ENCODE assay signal across 20 mouse cellular contexts in the genomic region with DNA sequence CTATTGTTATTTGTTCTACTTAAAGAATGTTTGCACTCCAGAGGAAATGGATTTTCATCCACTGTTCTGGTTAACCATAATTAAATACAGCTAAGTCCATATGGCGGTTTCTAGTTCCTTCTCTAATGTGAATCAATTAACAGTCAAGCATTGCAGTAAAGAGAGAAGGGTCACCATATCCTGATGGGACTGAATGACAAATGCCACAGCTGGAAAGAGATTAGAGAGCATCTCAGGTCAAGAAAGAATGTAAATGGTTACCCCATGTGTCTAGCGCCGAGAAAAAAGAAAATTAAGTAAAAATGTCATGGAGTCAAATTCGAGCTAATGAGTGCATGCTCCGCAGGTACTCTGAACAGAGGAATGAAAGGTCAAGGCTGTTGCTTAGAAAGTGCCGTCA.
"Had no signal": no experiment of that assay in that cellular context is flagged by ENCODE, and none has a peak within 500 bp of the region (broad histone marks: within the 10 kb centered on the region; RNA-seq: fewer than 3 reads in every experiment).

No protein-coding gene starts in this region.

- ATAC-seq: intestine, embryonic 15.5 days; liver, postnatal 0 days; lung, postnatal 0 days had no signal

- H3K27me3 ChIP-seq: intestine, embryonic 15.5 days; kidney, embryonic 15.5 days; stomach, embryonic 15.5 days had no signal

- H3K4me1 ChIP-seq: intestine, embryonic 15.5 days; kidney, embryonic 15.5 days; stomach, embryonic 15.5 days had no signal

- H3K4me2 ChIP-seq: intestine, embryonic 15.5 days; kidney, embryonic 15.5 days; liver, embryonic 11.5 days; lung, embryonic 14.5 days; stomach, embryonic 15.5 days had no signal

- H3K9ac ChIP-seq: intestine, embryonic 15.5 days; kidney, embryonic 15.5 days; liver, embryonic 14.5 days; liver, postnatal 0 days; lung, embryonic 14.5 days; stomach, embryonic 15.5 days had no signal

- H3K9me3 ChIP-seq: intestine, embryonic 15.5 days; kidney, embryonic 15.5 days; stomach, embryonic 15.5 days had no signal

- DNase-seq: kidney, adult 11 months; kidney, adult 8-10 months; kidney, postnatal 10 days; kidney, postnatal 36 days; layer of hippocampus, postnatal 36 days; liver, postnatal 0 days; lung, embryonic 14.5 days; right cerebral cortex, adult 18-20 months; right cerebral cortex, postnatal 25 days; spleen, adult 18-20 months; thymus, postnatal 25 days had no signal

- H3K27ac ChIP-seq: intestine, embryonic 15.5 days; kidney, embryonic 15.5 days; left cerebral cortex, adult 2 months; liver, embryonic 14.5 days; macrophage; stomach, embryonic 15.5 days had no signal

- H3K36me3 ChIP-seq: intestine, embryonic 15.5 days; kidney, embryonic 15.5 days; stomach, embryonic 15.5 days had no signal

- H3K4me3 ChIP-seq: intestine, embryonic 15.5 days; kidney, embryonic 15.5 days; left cerebral cortex, adult 2 months; myocyte; stomach, embryonic 15.5 days had no signal
